Mouse (Mus musculus) limb, embryonic 14.5 days (tissue): Measurements from ENCODE around the gene Zfp408. TPM values are rescaled to one million over a fixed set of nuclear protein-coding genes. Genes with fewer than 3 reads are reported as not detected.

Source experiments
- ATAC-seq: fragments of 200-750 bp; cut with Nextera tagmentation; 2 replicates; pipeline ENCODE4 v1.8.0; 2017; ENCODE audit warnings: low read depth, moderate number of reproducible peaks, moderate TSS enrichment; ENCODE audit not compliant: low FRiP score
- DNase-seq: peaks from one replicate; pipeline ENCODE4 v3.0.0-alpha.2; 2015; ENCODE audit warnings: low spot score
- H3K27ac ChIP-seq: fragments of 300-500 bp; sonication (generic); replicated peaks from 2 replicates; pipeline ENCODE4 v1.5.1; 2014; ENCODE audit warnings: low read depth, mild to moderate bottlenecking, low read length, moderate library complexity, mixed read lengths
- H3K27me3 ChIP-seq: fragments of 300-500 bp; sonication (generic); 2 replicates; pipeline ENCODE4 v1.6.1; 2014; ENCODE audit warnings: low read length, mixed read lengths; ENCODE audit not compliant: control insufficient read depth, insufficient read depth
- H3K36me3 ChIP-seq: fragments of 300-500 bp; sonication (generic); 2 replicates; pipeline ENCODE4 v1.6.1; 2014; ENCODE audit warnings: mild to moderate bottlenecking, low read length, moderate library complexity, mixed read lengths; ENCODE audit not compliant: control insufficient read depth, insufficient read depth
- H3K4me1 ChIP-seq: fragments of 300-500 bp; sonication (generic); 2 replicates; pipeline ENCODE4 v1.6.1; 2014; ENCODE audit warnings: antibody characterized with exemption, low read length, mixed read lengths; ENCODE audit not compliant: control insufficient read depth, insufficient read depth
- H3K4me2 ChIP-seq: fragments of 300-500 bp; sonication (generic); replicated peaks from 2 replicates; pipeline ENCODE4 v1.6.1; 2014; ENCODE audit warnings: low read depth, mild to moderate bottlenecking, low read length, moderate library complexity; ENCODE audit not compliant: severe bottlenecking
- H3K4me3 ChIP-seq: fragments of 300-500 bp; sonication (generic); replicated peaks from 2 replicates; pipeline ENCODE4 v1.5.1; 2014; ENCODE audit warnings: low read length
- H3K9ac ChIP-seq: fragments of 300-500 bp; sonication (generic); 2 replicates; pipeline ENCODE4 v1.6.1; 2014; ENCODE audit warnings: mild to moderate bottlenecking, low read depth, low read length, moderate library complexity; ENCODE audit not compliant: severe bottlenecking
- H3K9me3 ChIP-seq: fragments of 300-500 bp; sonication (generic); 2 replicates; pipeline ENCODE4 v1.6.1; 2016; ENCODE audit warnings: low read length; ENCODE audit not compliant: control insufficient read depth
- POLR2A ChIP-seq: fragments of 200-500 bp; IDR thresholded peaks from 2 replicates; pipeline ENCODE4 v1.8.0; 2012; ENCODE audit warnings: inconsistent platforms, mild to moderate bottlenecking, moderate library complexity, borderline replicate concordance; ENCODE audit not compliant: insufficient read depth, insufficient read length; ENCODE audit errors: extremely low read depth
- WGBS: fragments of 180-500 bp; shearing (Covaris S2); extraction: QIAGEN DNeasy Blood & Tissue Kit; methylation state at CpG from one replicate; pipeline ENCODE4 v1.1.7; 2014; 5-methylcytosine and 5-hydroxymethylcytosine counted together
- polyA plus RNA-seq, 2 experiments: library from polyadenylated mRNA; depleted of rRNA in 1 of 2; stranded (reverse) in 1 of 2; unstranded in 1 of 2; fragments of >200 nt; fragmentation: Nextera tagmentation in 1 of 2; extraction: Ambion mirVana in 1 of 2; gene quantifications; 2 replicates each; pipeline versions ENCODE4 v1.2.1 to v1.2.3; 2012 to 2014

Gene Zfp408
- polyA plus RNA-seq, 2 experiments, result 7.9 to 29.8 TPM

DNA sequence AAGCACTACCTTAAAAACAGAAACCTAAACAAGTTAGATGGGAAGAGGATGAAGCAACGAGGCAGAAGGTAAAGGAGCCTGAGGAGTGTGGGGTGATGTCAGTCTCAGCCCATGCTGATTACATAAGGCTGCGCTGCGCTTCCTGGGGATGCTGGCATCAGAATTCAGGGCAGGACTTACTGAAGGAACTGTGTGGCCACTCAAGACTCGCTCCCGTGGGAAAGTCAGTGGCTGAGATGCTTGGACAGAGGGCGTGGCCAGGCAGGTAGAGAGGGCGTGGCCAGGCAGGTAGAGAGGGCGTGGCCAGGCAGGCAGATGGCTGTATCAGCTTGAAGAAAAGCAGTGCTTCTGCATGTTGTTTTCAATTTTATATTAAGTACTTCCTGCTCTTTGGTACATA is 34.3 kb upstream of the Zfp408 start:
- Histone ChIP-seq H3K36me3 (peaks cover 90% of the 10 kb centered on the region), H3K27ac (no peak overlapping the region)
- no peak for TF ChIP-seq POLR2A

GRCm38 (mm10) chr2:91682850-91683249 is 33.3 kb upstream of the Zfp408 start:
- Histone ChIP-seq H3K4me2 (no peak overlapping the region), H3K9ac (no peak overlapping the region), H3K4me1 (no peaks in the 10 kb centered on the region), H3K4me3 (no peak overlapping the region), H3K9me3 (no peaks in the 10 kb centered on the region), H3K36me3 (peaks cover 93% of the 10 kb centered on the region), H3K27ac (no peak overlapping the region), H3K27me3 (no peaks in the 10 kb centered on the region)
- 55% methylated on average over 4 of the region's 4 CpGs for WGBS
- no peak for ATAC-seq
- no peak for TF ChIP-seq POLR2A
- DNase-seq, result peak; percentile 23

More for the DNA sequence above, 34.3 kb upstream of the Zfp408 start:
- Histone ChIP-seq H3K9ac (no peak overlapping the region), H3K4me3 (no peak overlapping the region), H3K4me1 (no peaks in the 10 kb centered on the region), H3K27me3 (no peaks in the 10 kb centered on the region), H3K4me2 (no peak overlapping the region), H3K9me3 (no peaks in the 10 kb centered on the region)
- no peak for ATAC-seq
- WGBS, result 83% methylated on average over 8 of the region's 8 CpGs
- DNase-seq, result no peak

DNA sequence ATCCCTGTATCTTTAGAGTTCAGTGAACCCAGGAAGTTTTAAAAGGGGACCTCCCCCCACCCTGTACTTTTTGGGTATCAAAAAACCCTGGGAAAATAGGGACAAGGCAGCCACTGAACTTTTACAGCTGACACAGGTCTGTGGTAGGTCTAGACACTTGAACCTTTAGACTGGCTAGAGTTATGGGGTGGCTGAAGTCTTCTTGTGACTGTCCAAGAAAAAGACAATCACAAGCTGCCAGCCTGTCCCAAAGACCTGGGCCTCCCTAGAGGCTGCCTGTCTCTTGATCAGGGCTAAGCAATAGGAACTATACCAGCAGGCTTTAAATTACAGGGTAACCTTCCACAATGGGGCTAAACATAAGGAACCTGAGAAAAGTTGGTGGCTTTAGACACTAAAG is 27.4 kb upstream of the Zfp408 start:
- no peak overlapping the region for H3K27ac ChIP-seq
- TF ChIP-seq POLR2A, result no peak
- H3K27me3 ChIP-seq, result no peaks in the 10 kb centered on the region
- ATAC-seq (no peak), DNase-seq (no peak)
- H3K4me3 ChIP-seq, result no peak overlapping the region
- no peak overlapping the region for H3K4me2 ChIP-seq
- peaks cover 91% of the 10 kb centered on the region for H3K36me3 ChIP-seq
- H3K9ac ChIP-seq, result no peak overlapping the region
- H3K4me1 ChIP-seq, result no peaks in the 10 kb centered on the region
- H3K9me3 ChIP-seq, result no peaks in the 10 kb centered on the region

GRCm38 (mm10) chr2:91676420-91676819 is 26.8 kb upstream of the Zfp408 start:
- no peak overlapping the region for H3K4me3 ChIP-seq
- peaks cover 85% of the 10 kb centered on the region for H3K36me3 ChIP-seq
- no peak overlapping the region for H3K9ac ChIP-seq
- H3K27me3 ChIP-seq, result no peaks in the 10 kb centered on the region
- no peaks in the 10 kb centered on the region for H3K4me1 ChIP-seq
- no peak overlapping the region for H3K4me2 ChIP-seq
- no peaks in the 10 kb centered on the region for H3K9me3 ChIP-seq
- DNase-seq (no peak), ATAC-seq (no peak)
- H3K27ac ChIP-seq, result no peak overlapping the region
- TF ChIP-seq POLR2A, result no peak
- 81% methylated on average over 2 of the region's 2 CpGs for WGBS

GRCm38 (mm10) chr2:91674895-91675294 is 25.3 kb upstream of the Zfp408 start:
- Histone ChIP-seq H3K4me3 (no peak overlapping the region), H3K9ac (no peak overlapping the region), H3K4me1 (no peaks in the 10 kb centered on the region), H3K9me3 (no peaks in the 10 kb centered on the region), H3K27ac (no peak overlapping the region), H3K4me2 (no peak overlapping the region), H3K27me3 (no peaks in the 10 kb centered on the region), H3K36me3 (peaks cover 85% of the 10 kb centered on the region)
- 89% methylated on average over 5 of the region's 5 CpGs for WGBS
- ATAC-seq (no peak; the same call in 1 of the 2 replicates), DNase-seq (no peak)
- no peak for TF ChIP-seq POLR2A

DNA sequence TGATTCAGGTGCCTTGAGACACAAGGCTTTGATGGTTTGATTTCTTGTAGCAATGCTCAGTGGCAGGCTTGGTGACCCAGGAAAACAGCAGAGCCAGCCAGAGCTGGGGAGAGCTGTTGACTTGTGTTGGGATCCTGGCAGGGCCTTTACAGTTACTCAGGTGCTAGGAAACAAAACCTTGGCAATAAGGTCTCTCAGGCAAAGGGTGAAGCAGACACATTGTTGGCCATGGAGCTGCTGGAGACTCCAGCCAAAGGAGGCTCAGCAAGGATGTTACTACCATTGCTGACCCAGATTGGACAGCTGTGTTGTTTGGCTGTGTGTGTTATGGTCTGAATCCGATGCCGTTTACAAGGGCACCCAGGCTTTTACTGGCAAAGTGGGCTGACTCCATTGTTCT is 24.0 kb upstream of the Zfp408 start:
- Histone ChIP-seq H3K36me3 (peaks cover 85% of the 10 kb centered on the region), H3K4me1 (no peaks in the 10 kb centered on the region), H3K9ac (no peak overlapping the region), H3K4me2 (no peak overlapping the region), H3K27ac (no peak overlapping the region), H3K9me3 (no peaks in the 10 kb centered on the region), H3K27me3 (no peaks in the 10 kb centered on the region), H3K4me3 (no peak overlapping the region)
- WGBS, result 72% methylated on average over 2 of the region's 2 CpGs
- TF ChIP-seq POLR2A, result no peak
- no peak for DNase-seq
- no peak for ATAC-seq
